Mouse (Mus musculus) limb, embryonic 14.5 days (tissue): Measurements from ENCODE around the gene Fras1. TPM values are rescaled to one million over a fixed set of nuclear protein-coding genes. Genes with fewer than 3 reads are reported as not detected.
A peak's percentile ranks its signal among the peaks of the same experiment; 100 is the strongest.

ENCODE experiments used
- ATAC-seq: fragments of 200-750 bp; cut with Nextera tagmentation; 2 replicates; pipeline ENCODE4 v1.8.0; 2017; ENCODE audit warnings: low read depth, moderate number of reproducible peaks, moderate TSS enrichment; ENCODE audit not compliant: low FRiP score
- DNase-seq: peaks from one replicate; pipeline ENCODE4 v3.0.0-alpha.2; 2015; ENCODE audit warnings: low spot score
- H3K27ac ChIP-seq: fragments of 300-500 bp; sonication (generic); replicated peaks from 2 replicates; pipeline ENCODE4 v1.5.1; 2014; ENCODE audit warnings: low read depth, mild to moderate bottlenecking, low read length, moderate library complexity, mixed read lengths
- H3K27me3 ChIP-seq: fragments of 300-500 bp; sonication (generic); 2 replicates; pipeline ENCODE4 v1.6.1; 2014; ENCODE audit warnings: low read length, mixed read lengths; ENCODE audit not compliant: control insufficient read depth, insufficient read depth
- H3K36me3 ChIP-seq: fragments of 300-500 bp; sonication (generic); 2 replicates; pipeline ENCODE4 v1.6.1; 2014; ENCODE audit warnings: mild to moderate bottlenecking, low read length, moderate library complexity, mixed read lengths; ENCODE audit not compliant: control insufficient read depth, insufficient read depth
- H3K4me1 ChIP-seq: fragments of 300-500 bp; sonication (generic); 2 replicates; pipeline ENCODE4 v1.6.1; 2014; ENCODE audit warnings: antibody characterized with exemption, low read length, mixed read lengths; ENCODE audit not compliant: control insufficient read depth, insufficient read depth
- H3K4me2 ChIP-seq: fragments of 300-500 bp; sonication (generic); replicated peaks from 2 replicates; pipeline ENCODE4 v1.6.1; 2014; ENCODE audit warnings: low read depth, mild to moderate bottlenecking, low read length, moderate library complexity; ENCODE audit not compliant: severe bottlenecking
- H3K4me3 ChIP-seq: fragments of 300-500 bp; sonication (generic); replicated peaks from 2 replicates; pipeline ENCODE4 v1.5.1; 2014; ENCODE audit warnings: low read length
- H3K9ac ChIP-seq: fragments of 300-500 bp; sonication (generic); 2 replicates; pipeline ENCODE4 v1.6.1; 2014; ENCODE audit warnings: mild to moderate bottlenecking, low read depth, low read length, moderate library complexity; ENCODE audit not compliant: severe bottlenecking
- H3K9me3 ChIP-seq: fragments of 300-500 bp; sonication (generic); 2 replicates; pipeline ENCODE4 v1.6.1; 2016; ENCODE audit warnings: low read length; ENCODE audit not compliant: control insufficient read depth
- POLR2A ChIP-seq: fragments of 200-500 bp; IDR thresholded peaks from 2 replicates; pipeline ENCODE4 v1.8.0; 2012; ENCODE audit warnings: inconsistent platforms, mild to moderate bottlenecking, moderate library complexity, borderline replicate concordance; ENCODE audit not compliant: insufficient read depth, insufficient read length; ENCODE audit errors: extremely low read depth
- WGBS: fragments of 180-500 bp; shearing (Covaris S2); extraction: QIAGEN DNeasy Blood & Tissue Kit; methylation state at CpG from one replicate; pipeline ENCODE4 v1.1.7; 2014; 5-methylcytosine and 5-hydroxymethylcytosine counted together
- polyA plus RNA-seq, 2 experiments: library from polyadenylated mRNA; depleted of rRNA in 1 of 2; stranded (reverse) in 1 of 2; unstranded in 1 of 2; fragments of >200 nt; fragmentation: Nextera tagmentation in 1 of 2; extraction: Ambion mirVana in 1 of 2; gene quantifications; 2 replicates each; pipeline versions ENCODE4 v1.2.1 to v1.2.3; 2012 to 2014

Fras1 gene
- polyA plus RNA-seq, 2 experiments = 10.5 to 30.5 TPM

GRCm38 (mm10) chr5:96344983-96345382 is 28.8 kb upstream of the Fras1 start:
- DNase-seq = no peak
- no peak for TF ChIP-seq POLR2A
- no peak overlapping the region for H3K27ac ChIP-seq
- H3K36me3 ChIP-seq = no peaks in the 10 kb centered on the region
- no peaks in the 10 kb centered on the region for H3K27me3 ChIP-seq
- H3K4me1 ChIP-seq = no peaks in the 10 kb centered on the region
- no peak for ATAC-seq
- no peak overlapping the region for H3K4me2 ChIP-seq
- no peak overlapping the region for H3K4me3 ChIP-seq
- 46% methylated on average over 2 of the region's 2 CpGs for WGBS
- no peak overlapping the region for H3K9ac ChIP-seq
- no peaks in the 10 kb centered on the region for H3K9me3 ChIP-seq

GRCm38 (mm10) chr5:96351963-96352362 is 21.8 kb upstream of the Fras1 start:
- Histone ChIP-seq H3K4me1 (no peaks in the 10 kb centered on the region), H3K36me3 (no peaks in the 10 kb centered on the region), H3K4me3 (no peak overlapping the region), H3K27ac (no peak overlapping the region), H3K9me3 (no peaks in the 10 kb centered on the region), H3K4me2 (no peak overlapping the region), H3K27me3 (no peaks in the 10 kb centered on the region), H3K9ac (no peak overlapping the region)
- DNase-seq (no peak), ATAC-seq (no peak)
- no peak for TF ChIP-seq POLR2A

- H3K9me3 ChIP-seq = no peaks in the 10 kb centered on the region
- H3K27ac ChIP-seq = no peak overlapping the region
- no peaks in the 10 kb centered on the region for H3K4me1 ChIP-seq
- no peak for TF ChIP-seq POLR2A
- H3K27me3 ChIP-seq = no peaks in the 10 kb centered on the region
- no peaks in the 10 kb centered on the region for H3K36me3 ChIP-seq
- 44% methylated on average over 4 of the region's 4 CpGs for WGBS
- no peak overlapping the region for H3K9ac ChIP-seq
- no peak overlapping the region for H3K4me2 ChIP-seq
- no peak overlapping the region for H3K4me3 ChIP-seq
- DNase-seq (no peak), ATAC-seq (no peak)
Observed at GRCm38 (mm10) chr5:96363950-96364349, 9.8 kb upstream of the Fras1 start.

GRCm38 (mm10) chr5:96365590-96365989 is 8.2 kb upstream of the Fras1 start:
- Histone ChIP-seq H3K4me1 (no peaks in the 10 kb centered on the region), H3K9ac (no peak overlapping the region), H3K4me3 (no peak overlapping the region), H3K27me3 (no peaks in the 10 kb centered on the region), H3K27ac (no peak overlapping the region), H3K9me3 (no peaks in the 10 kb centered on the region), H3K36me3 (no peaks in the 10 kb centered on the region), H3K4me2 (no peak overlapping the region)
- no peak for ATAC-seq
- DNase-seq = no peak
- 78% methylated on average over 5 of the region's 5 CpGs for WGBS
- TF ChIP-seq POLR2A = no peak

GRCm38 (mm10) chr5:96367260-96367659 is 6.5 kb upstream of the Fras1 start:
- ATAC-seq (no peak), DNase-seq (no peak)
- Histone ChIP-seq H3K27me3 (no peaks in the 10 kb centered on the region), H3K27ac (no peak overlapping the region), H3K9me3 (no peaks in the 10 kb centered on the region), H3K4me1 (no peaks in the 10 kb centered on the region), H3K9ac (no peak overlapping the region), H3K4me3 (no peak overlapping the region), H3K4me2 (no peak overlapping the region), H3K36me3 (no peaks in the 10 kb centered on the region)
- no peak for TF ChIP-seq POLR2A

GRCm38 (mm10) chr5:96373106-96373505 is 649 bp upstream of the Fras1 start:
- Histone ChIP-seq H3K4me1 (peaks cover 14% of the 10 kb centered on the region), H3K9me3 (no peaks in the 10 kb centered on the region), H3K27ac (peak overlapping the region; percentile 70), H3K36me3 (no peaks in the 10 kb centered on the region), H3K27me3 (no peaks in the 10 kb centered on the region), H3K4me2 (peak overlapping the region; percentile 66), H3K4me3 (peak overlapping the region; percentile 56), H3K9ac (peak overlapping the region; percentile 52)
- no peak for TF ChIP-seq POLR2A
- ATAC-seq = no peak
- DNase-seq = no peak
- 27% methylated on average over 6 of the region's 6 CpGs for WGBS
